Mouse (Mus musculus) hindbrain, embryonic 14.5 days (tissue): ENCODE results near the gene Exoc3l2. TPM values are rescaled to one million over a fixed set of nuclear protein-coding genes. Genes with fewer than 3 reads are reported as not detected.

ENCODE experiments used
- ATAC-seq: fragments of 200-750 bp; cut with Nextera tagmentation; 2 replicates; pipeline ENCODE4 v1.8.0; 2017; ENCODE audit warnings: moderate number of reproducible peaks, mild to moderate bottlenecking, moderate TSS enrichment, moderate library complexity; ENCODE audit not compliant: low FRiP score
- DNase-seq: peaks from one replicate; pipeline ENCODE4 v3.0.0-alpha.2; 2015; ENCODE audit warnings: low spot score
- H3K27ac ChIP-seq: fragments of 300-500 bp; sonication (generic); 2 replicates; pipeline ENCODE4 v1.5.1; 2014; ENCODE audit warnings: mild to moderate bottlenecking, moderate library complexity
- H3K27me3 ChIP-seq: fragments of 300-500 bp; sonication (generic); 2 replicates; pipeline ENCODE4 v1.6.1; 2014; ENCODE audit warnings: mild to moderate bottlenecking, low read length, mixed read lengths; ENCODE audit not compliant: control insufficient read depth, insufficient read depth
- H3K36me3 ChIP-seq: fragments of 300-500 bp; sonication (generic); replicated peaks from 2 replicates; pipeline ENCODE4 v1.6.1; 2014; ENCODE audit not compliant: control insufficient read depth, insufficient read depth
- H3K4me1 ChIP-seq: fragments of 300-500 bp; sonication (generic); replicated peaks from 2 replicates; pipeline ENCODE4 v1.6.1; 2014; ENCODE audit warnings: antibody characterized with exemption, low read length, mixed read lengths; ENCODE audit not compliant: control insufficient read depth, insufficient read depth
- H3K4me2 ChIP-seq: fragments of 300-500 bp; sonication (generic); replicated peaks from 2 replicates; pipeline ENCODE4 v1.6.1; 2014; ENCODE audit warnings: mild to moderate bottlenecking, moderate library complexity
- H3K4me3 ChIP-seq: fragments of 300-500 bp; sonication (generic); replicated peaks from 2 replicates; pipeline ENCODE4 v1.5.1; 2014; ENCODE audit warnings: mild to moderate bottlenecking, low read length
- H3K9ac ChIP-seq: fragments of 300-500 bp; sonication (generic); 2 replicates; pipeline ENCODE4 v1.6.1; 2014
- H3K9me3 ChIP-seq: fragments of 300-500 bp; sonication (generic); 2 replicates; pipeline ENCODE4 v1.6.1; 2016; ENCODE audit warnings: low read length; ENCODE audit not compliant: control insufficient read depth
- WGBS: fragments of 180-500 bp; shearing (Covaris S2); extraction: QIAGEN DNeasy Blood & Tissue Kit; methylation state at CpG from one replicate; pipeline ENCODE4 v1.1.7; 2014; 5-methylcytosine and 5-hydroxymethylcytosine counted together
- polyA plus RNA-seq: library from polyadenylated mRNA; unstranded; fragments of >200 nt; fragmentation: Nextera tagmentation; extraction: Ambion mirVana; gene quantifications from 2 replicates; pipeline ENCODE4 v1.2.1, GENCODE M21; 2014

Exoc3l2 gene
- polyA plus RNA-seq, 1 experiment from 2014 or later: 0.79 TPM

DNA sequence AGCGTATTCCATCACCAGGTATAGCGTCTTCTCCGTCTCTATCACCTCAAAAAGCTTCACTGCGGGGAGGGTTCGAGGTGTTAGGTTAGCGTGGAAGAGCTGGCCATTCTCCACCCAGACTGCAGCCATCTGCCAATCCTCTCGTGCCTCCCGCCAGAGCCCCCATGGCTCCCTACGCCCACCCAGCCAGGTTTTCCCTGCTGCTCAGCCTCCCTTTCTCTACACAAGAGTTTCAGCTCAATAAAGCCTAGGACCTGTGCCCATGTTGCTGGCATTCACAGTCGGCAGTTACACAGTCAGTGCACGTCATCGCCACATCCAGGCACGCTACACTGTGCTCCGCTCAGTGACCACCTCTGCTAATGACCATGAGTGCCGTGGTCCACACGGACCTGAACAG lies 15.4 kb upstream of the Exoc3l2 start:
- Histone ChIP-seq H3K9me3 (no peaks in the 10 kb centered on the region), H3K4me2 (no peak overlapping the region), H3K4me1 (no peaks in the 10 kb centered on the region), H3K9ac (no peak overlapping the region), H3K4me3 (no peak overlapping the region), H3K27ac (no peak overlapping the region), H3K27me3 (no peaks in the 10 kb centered on the region), H3K36me3 (peaks cover 80% of the 10 kb centered on the region)
- WGBS: 93% methylated on average over 15 of the region's 16 CpGs
- DNase-seq (no peak), ATAC-seq (no peak)

DNA sequence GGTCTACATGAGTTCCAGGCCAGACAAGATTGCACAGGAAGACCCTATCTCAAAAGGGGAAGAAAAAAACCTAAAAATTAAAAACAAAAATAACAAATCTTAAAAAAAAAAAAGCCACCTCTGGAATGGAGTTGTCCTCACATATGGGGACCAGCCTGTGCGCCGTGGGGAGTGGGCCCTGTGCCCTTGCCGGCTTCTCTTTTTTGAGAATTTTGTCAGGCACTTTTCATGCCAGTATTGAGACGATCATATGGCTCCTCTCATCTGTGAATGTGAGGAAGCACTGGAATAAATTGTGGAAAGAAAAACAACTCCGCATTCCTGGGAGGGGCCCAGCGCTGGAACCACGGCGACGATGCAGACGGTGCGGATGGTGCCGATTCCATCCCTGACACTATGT lies 14.0 kb upstream of the Exoc3l2 start:
- Histone ChIP-seq H3K9ac (no peak overlapping the region), H3K4me2 (no peak overlapping the region), H3K27ac (no peak overlapping the region), H3K4me3 (no peak overlapping the region), H3K4me1 (no peaks in the 10 kb centered on the region), H3K27me3 (no peaks in the 10 kb centered on the region), H3K9me3 (no peaks in the 10 kb centered on the region), H3K36me3 (peaks cover 69% of the 10 kb centered on the region)
- ATAC-seq: no peak
- 87% methylated on average over 12 of the region's 12 CpGs for WGBS
- no peak for DNase-seq

DNA sequence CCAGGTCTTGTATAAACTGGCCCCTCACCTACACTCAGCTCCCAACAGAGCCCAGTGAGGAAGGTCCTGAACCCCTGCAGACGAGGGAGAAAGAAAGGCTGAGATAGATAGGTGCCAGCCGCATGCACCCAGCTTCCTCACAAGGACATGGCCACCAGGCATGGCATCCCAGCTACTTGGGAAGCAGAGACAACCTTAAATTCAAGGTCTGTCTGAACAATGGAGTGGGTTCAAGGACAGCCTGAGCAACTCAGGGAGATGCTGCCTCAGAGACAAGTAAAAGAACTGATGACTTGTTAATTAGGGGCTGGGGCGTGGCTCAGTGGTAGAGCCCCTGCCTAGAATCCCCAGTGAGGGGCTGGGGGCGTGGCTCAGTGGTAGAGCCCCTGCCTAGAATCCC lies 7.9 kb upstream of the Exoc3l2 start:
- no peak overlapping the region for H3K4me3 ChIP-seq
- peaks cover 18% of the 10 kb centered on the region for H3K36me3 ChIP-seq
- no peak for ATAC-seq
- peaks cover 26% of the 10 kb centered on the region for H3K4me1 ChIP-seq
- no peaks in the 10 kb centered on the region for H3K27me3 ChIP-seq
- H3K9ac ChIP-seq: no peak overlapping the region
- no peaks in the 10 kb centered on the region for H3K9me3 ChIP-seq
- DNase-seq: no peak
- H3K27ac ChIP-seq: no peak overlapping the region
- WGBS: 92% methylated on average over 4 of the region's 4 CpGs
- no peak overlapping the region for H3K4me2 ChIP-seq

DNA sequence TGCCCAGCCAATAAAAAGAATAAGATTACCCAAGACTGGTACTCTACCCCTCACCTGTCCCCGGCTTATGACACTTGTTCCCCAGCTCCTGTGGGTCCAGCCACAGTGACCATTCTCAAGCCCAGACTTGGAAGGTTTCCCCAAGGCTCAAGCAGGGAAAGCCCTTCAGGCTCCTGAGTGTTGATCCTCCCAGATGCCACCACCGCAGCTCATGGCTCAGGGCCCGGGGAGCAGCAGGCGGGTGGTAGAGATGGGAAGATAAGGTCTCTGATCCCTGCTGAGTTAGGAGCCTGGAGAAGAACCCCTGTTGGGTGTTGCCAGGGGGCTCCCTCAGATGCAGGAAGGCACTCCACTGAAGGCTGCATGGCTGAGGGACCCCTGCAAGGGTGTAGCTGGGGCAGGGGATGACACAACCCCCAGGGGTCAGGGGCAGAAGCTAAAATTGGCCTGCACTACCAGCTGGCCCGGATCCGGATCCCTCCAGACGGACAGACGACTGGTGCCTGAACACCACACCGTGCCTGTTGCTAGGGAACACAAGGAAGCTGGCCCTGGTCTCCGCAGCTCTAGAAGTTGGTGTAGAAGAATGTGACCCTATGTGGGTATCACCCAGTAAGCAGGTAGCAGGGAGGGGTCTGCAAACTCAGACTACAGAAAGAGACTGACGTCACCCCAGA lies 7.2 kb upstream of the Exoc3l2 start:
- no peak overlapping the region for H3K9ac ChIP-seq
- no peaks in the 10 kb centered on the region for H3K9me3 ChIP-seq
- H3K36me3 ChIP-seq: peaks cover 10% of the 10 kb centered on the region
- no peak overlapping the region for H3K4me3 ChIP-seq
- no peak for DNase-seq
- H3K27me3 ChIP-seq: no peaks in the 10 kb centered on the region
- H3K4me1 ChIP-seq: peaks cover 26% of the 10 kb centered on the region
- 52% methylated on average over 11 of the region's 11 CpGs for WGBS
- ATAC-seq: no peak
- no peak overlapping the region for H3K27ac ChIP-seq
- peak overlapping the region; percentile 10; the same call in 1 of the 2 replicates for H3K4me2 ChIP-seq

DNA sequence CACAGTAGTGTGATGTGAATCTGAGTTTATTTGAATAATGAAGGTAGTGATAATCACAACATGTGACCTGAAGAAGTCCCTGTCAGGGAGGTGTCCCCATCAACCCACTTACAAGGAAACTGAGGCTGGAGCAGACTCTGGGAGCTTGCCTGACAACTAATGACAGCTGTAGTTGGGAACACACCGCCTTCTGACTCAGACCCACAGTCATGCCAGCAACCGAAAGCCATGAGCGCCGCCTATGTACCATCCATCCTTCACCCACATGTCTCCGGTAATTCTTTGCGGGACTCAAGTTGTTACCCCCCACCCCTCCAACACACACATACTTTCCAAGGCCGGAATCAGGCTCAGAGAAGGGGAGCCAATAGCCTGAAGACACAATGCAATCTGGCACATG lies 6.5 kb upstream of the Exoc3l2 start:
- Histone ChIP-seq H3K9me3 (no peaks in the 10 kb centered on the region), H3K9ac (no peak overlapping the region), H3K4me2 (peak overlapping the region; percentile 98), H3K27ac (no peak overlapping the region), H3K36me3 (peaks cover 3% of the 10 kb centered on the region), H3K27me3 (no peaks in the 10 kb centered on the region), H3K4me3 (no peak overlapping the region), H3K4me1 (peaks cover 26% of the 10 kb centered on the region)
- WGBS: 96% methylated on average over 7 of the region's 7 CpGs
- DNase-seq (no peak), ATAC-seq (no peak)

DNA sequence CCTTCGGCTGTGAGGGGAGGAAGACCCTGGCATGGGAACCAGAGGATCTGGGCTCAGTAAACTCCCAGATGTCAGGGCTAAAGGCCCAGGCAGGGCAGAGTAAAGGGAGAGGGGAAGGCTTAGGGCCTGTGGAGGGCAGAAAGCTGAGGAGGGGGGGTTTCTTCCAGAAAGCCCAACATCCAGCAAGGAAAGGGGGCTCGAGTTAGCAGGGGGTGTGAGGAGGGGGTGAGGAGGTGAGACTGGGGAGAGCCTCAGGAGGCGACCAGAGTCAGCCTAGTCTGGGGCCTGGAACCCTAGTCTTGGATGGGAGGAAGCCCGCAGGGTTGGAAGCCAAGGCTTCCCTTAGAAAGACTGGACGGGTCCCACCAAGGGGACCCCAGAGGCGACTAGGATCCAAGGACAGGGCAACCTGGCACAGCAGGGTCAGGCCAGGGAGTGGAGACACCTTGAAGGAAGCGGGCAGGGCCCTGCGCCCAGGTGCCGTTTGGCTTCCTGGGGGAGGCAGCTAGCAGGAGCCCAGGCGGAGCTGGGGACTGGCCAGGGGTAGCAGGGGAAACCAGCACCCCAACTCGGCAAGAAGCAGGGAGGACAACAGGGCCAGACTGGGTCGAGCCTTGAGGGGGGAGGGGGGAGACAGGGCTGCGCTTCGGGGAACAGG lies 5.6 kb upstream of the Exoc3l2 start:
- Histone ChIP-seq H3K4me3 (peak overlapping the region; percentile 96), H3K27me3 (no peaks in the 10 kb centered on the region), H3K36me3 (no peaks in the 10 kb centered on the region; the same call in 1 of the 2 replicates), H3K27ac (0 out of 2 replicates have a peak overlapping the region, but pooled peaks have one; percentile 20), H3K9me3 (no peaks in the 10 kb centered on the region), H3K4me1 (peaks cover 26% of the 10 kb centered on the region), H3K4me2 (peak overlapping the region; percentile 98), H3K9ac (peak overlapping the region; percentile 90)
- ATAC-seq (no peak), DNase-seq (no peak)
- 13% methylated on average over 14 of the region's 14 CpGs for whole genome bisulfite sequencing

DNA sequence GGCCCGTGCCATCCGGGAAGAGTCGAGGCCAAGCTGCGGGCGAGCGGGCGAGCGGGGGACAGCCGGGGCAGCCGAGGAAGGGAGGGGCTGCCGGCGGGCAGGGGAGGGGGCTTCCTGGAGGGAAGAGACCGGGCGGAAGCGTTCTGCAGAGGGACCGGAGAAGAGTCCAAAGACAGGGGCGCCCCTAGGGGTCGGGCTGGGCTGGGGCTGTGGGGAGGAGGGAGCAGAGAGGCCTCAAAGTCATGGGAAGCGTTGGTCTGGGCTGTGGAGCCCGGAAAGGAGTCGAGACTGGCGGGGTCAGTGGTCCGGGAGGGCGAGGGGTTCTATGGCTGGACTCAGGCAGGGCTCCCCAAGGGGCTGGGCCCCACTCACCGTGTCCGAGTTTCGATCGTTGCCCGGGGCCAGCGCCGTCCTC lies 5.1 kb upstream of the Exoc3l2 start:
- H3K4me2 ChIP-seq: peak overlapping the region; percentile 98
- no peaks in the 10 kb centered on the region for H3K9me3 ChIP-seq
- H3K36me3 ChIP-seq: no peaks in the 10 kb centered on the region; the same call in 1 of the 2 replicates
- no peaks in the 10 kb centered on the region for H3K27me3 ChIP-seq
- H3K4me3 ChIP-seq: peak overlapping the region; percentile 96
- ATAC-seq (peak; percentile 61), DNase-seq (peak; percentile 56)
- peak overlapping the region; percentile 90 for H3K9ac ChIP-seq
- peak overlapping the region; percentile 74 for H3K27ac ChIP-seq
- H3K4me1 ChIP-seq: peaks cover 26% of the 10 kb centered on the region
- WGBS: 2% methylated on average over 22 of the region's 31 CpGs

DNA sequence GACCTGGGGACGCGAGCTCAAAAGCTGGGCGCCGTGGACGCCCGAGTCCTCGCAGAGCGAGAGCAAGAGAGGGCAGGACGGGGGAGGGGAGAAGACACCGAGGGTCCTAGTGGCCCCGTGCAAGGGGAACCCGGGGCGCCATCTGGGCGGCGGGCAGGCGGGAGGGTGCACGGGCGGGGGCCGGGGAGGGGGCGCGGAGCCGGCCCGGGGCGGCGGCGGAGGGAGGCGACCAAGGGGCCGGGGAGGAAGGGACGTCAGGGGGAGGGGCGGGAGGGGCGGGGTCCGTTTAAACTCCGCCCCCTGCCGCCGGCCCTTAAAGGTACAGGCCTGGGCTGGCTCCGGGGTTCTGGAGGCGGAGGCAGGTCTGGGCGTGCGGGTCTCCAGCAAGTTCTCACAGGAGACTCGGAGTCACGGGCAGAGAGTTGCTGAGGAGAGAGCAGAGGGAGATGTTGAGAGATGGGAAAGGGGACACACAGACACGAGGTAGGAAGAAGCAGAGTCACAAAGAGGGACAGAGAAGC lies 4.5 kb upstream of the Exoc3l2 start, which contains the start of gene Mark4:
Gene Mark4 (minus strand): TSS at position 231 of the 521 bp plus-strand sequence.
- peak within 1 kb of the TSS; percentile 74 for H3K27ac ChIP-seq
- peaks cover 26% of the 10 kb centered on the region for H3K4me1 ChIP-seq
- H3K9me3 ChIP-seq: no peaks in the 10 kb centered on the region
- 0 out of 2 replicates have a peak, but pooled peaks cover 6% of the 10 kb centered on the region for H3K27me3 ChIP-seq
- H3K36me3 ChIP-seq: no peaks in the 10 kb centered on the region; the same call in 1 of the 2 replicates
- DNase-seq (peak; percentile 87), ATAC-seq (peak; percentile 83)
- H3K4me2 ChIP-seq: peak within 1 kb of the TSS; percentile 98
- H3K9ac ChIP-seq: peak within 1 kb of the TSS; percentile 90
- peak within 1 kb of the TSS; percentile 96 for H3K4me3 ChIP-seq
- 2% methylated on average over 24 of the region's 42 CpGs for WGBS

DNA sequence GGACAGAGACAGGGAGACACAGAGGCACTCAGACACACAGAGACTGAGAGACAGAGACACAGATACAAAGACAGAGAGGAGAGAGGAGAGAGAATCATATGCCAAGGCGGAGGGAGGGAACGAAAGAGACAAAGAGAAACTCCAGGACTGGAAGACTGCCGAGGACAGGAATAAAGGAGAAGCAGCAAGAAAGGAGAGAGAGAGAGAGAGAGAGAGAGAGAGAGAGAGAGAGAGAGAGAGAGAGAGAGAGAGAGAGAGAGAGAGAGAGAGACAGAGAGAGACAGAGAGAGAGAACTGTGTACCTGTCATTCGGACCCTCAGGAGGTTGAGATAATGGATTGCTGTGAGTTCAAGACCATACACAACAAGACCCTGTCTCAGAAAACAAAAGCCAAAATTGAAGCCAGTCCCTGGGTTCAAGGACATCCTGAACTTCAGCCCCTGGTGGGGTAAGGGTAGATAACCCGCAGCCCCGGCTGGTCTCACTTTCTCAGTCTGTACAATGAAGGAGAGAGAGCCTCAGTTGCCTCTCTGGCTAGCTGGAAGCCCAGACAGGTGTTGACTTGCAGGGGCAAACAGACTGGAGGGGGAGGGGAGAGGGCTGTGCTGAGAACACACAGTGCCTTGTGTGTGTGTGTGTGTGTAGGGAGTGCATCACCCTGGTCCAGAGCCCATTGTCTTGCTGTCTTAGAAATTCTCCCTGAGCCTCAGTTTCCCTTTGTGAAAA lies 3.8 kb upstream of the Exoc3l2 start:
- ATAC-seq: no peak
- H3K4me3 ChIP-seq: peak overlapping the region; percentile 96
- peak overlapping the region; percentile 98 for H3K4me2 ChIP-seq
- no peaks in the 10 kb centered on the region for H3K9me3 ChIP-seq
- H3K27me3 ChIP-seq: 0 out of 2 replicates have a peak, but pooled peaks cover 11% of the 10 kb centered on the region
- no peaks in the 10 kb centered on the region; the same call in 1 of the 2 replicates for H3K36me3 ChIP-seq
- DNase-seq: no peak
- WGBS: 22% methylated on average over 6 of the region's 6 CpGs
- H3K27ac ChIP-seq: peak overlapping the region; percentile 74
- H3K4me1 ChIP-seq: peaks cover 26% of the 10 kb centered on the region
- H3K9ac ChIP-seq: peak overlapping the region; percentile 90
